Mouse (Mus musculus): ENCODE measurements at regions not wholly inside any gene's neighbourhood (a gene's known extent, or its start where the extent isn't known, plus 50 kb on each side); places are given as distances from the start of the nearest gene placed in this dataset.

DNA sequence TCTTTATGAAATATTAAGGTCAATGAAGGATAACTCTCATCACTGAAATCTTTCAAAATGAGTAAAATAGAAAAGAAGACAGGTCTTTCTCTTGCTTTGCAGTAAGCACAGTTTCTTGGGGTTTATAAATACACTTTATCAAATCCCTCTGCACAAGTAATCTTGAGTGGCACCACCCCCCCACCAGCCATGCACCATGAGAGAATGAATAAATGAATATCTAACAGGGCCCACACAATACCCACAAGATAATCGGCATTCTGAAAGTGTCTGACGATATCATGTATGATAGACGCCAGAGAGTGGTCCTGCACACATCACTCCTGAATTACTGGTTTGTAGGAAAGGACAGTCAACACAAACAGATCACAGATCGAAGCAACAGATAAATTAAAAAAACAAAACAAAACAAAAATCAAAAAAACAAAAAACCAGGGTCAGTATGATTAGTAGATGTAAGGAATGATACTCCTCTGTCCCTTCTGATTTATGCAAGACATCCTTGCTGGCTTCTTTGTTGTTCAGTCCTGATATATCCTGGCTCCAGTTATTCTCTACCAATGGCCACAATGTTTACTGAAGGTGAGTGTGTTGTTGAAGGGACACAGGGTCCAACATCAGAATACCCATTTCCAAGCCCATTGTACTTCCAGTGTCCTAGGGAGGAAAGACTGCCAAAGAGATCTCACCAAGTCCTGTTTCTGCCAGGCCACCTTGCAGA is 92.0 kb upstream of the Cited2 start:
- no peak overlapping the region for H3K27ac ChIP-seq (ENCODE audit: insufficient read depth, low read length)
- no peaks in the 10 kb centered on the region for H3K4me1 ChIP-seq (ENCODE audit: control insufficient read depth, insufficient read depth, low read length)
- H3K4me3 ChIP-seq (ENCODE audit: insufficient read depth, low read length): no peak overlapping the region
- TF ChIP-seq POLR2A (IDR thresholded peaks at IDR 0.05; ENCODE audit: low read depth, low read length): no peak
- no peak for TF ChIP-seq CTCF (IDR thresholded peaks at IDR 0.05; ENCODE audit: borderline replicate concordance, insufficient read depth, low read length)

DNA sequence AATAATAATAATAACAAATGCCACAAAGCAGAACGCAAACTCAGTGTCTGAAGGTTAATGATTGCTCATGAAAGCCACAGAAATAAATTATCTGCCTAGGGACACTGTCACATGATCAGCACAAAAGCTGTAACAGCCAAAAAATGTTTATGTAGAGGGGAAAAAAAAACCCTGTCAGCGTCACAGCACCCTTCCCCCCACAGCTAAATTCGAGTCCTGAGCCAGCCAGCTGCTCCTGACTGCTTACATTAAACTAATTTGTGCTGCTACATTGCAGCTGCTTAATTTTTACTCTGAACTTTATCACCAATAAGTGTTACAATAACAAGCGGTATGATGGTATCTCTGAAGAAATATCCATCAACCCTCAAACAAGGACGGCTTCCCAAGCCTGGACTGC is 91.2 kb upstream of the Cited2 start:
- Histone ChIP-seq H3K27ac (ENCODE audit: insufficient read depth, low read length) (no peak overlapping the region), H3K4me3 (ENCODE audit: insufficient read depth, low read length) (no peak overlapping the region), H3K4me1 (ENCODE audit: control insufficient read depth, insufficient read depth, low read length) (no peaks in the 10 kb centered on the region)
- TF ChIP-seq POLR2A (IDR thresholded peaks at IDR 0.05; ENCODE audit: low read depth, low read length) (no peak), CTCF (IDR thresholded peaks at IDR 0.05; ENCODE audit: borderline replicate concordance, insufficient read depth, low read length) (no peak)

DNA sequence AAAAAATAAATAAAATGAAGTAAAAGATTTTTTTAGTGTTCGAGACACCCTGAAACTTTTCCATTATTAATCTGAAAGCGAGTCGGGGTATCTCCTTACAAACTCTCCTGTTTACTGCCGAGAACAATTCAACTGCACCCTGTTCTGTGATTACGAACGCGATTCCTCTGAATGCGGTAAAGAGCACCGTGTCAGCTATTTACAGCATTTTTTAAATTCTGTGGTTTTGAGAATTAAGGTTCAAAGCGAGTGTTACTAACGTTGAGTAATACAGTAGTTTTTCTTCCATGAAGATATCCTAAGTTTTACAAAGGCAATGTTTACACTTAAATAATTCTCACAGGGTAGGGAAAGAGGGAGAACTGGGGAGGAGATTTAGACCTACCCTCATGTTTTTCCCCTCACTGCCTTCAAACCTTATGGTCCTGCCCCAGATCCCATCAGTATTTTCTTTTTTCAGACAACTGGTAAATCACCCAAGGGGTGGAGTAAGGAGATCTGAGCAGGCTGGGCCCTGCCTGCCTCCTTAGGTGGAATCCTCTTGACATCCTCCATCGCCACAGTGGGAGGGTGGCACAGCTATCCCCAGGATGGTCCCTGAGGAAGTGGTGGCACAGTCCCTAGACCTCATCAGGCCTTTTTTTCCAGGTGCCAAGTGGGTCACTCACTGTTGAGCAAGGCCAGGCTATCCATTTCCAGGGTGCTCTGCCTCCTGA is 89.9 kb upstream of the Cited2 start:
- no peak for TF ChIP-seq CTCF (IDR thresholded peaks at IDR 0.05; ENCODE audit: borderline replicate concordance, insufficient read depth, low read length)
- no peak for TF ChIP-seq POLR2A (IDR thresholded peaks at IDR 0.05; ENCODE audit: low read depth, low read length)
- no peak overlapping the region for H3K27ac ChIP-seq (ENCODE audit: insufficient read depth, low read length)
- H3K4me3 ChIP-seq (ENCODE audit: insufficient read depth, low read length): no peak overlapping the region
- H3K4me1 ChIP-seq (ENCODE audit: control insufficient read depth, insufficient read depth, low read length): no peaks in the 10 kb centered on the region

DNA sequence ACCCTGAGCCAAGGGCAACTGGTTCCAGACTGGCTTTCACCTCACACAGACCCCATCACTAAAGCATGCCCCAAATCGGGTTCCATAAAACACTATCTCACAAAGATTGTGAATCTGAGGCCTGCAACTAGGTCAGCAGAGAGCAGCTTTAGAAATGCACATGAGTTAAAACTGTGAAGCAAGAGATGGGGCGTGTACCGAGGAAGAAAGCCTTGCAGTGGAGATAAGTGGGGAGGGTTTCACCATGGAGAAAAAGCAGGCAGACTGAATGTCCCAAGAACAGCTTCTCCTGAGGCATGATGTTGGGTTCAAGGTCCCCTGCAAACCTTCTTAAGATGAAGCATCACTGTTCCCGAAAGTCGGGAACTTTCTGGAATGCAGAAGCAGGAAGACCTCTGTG is 77.7 kb upstream of the Cited2 start:
- H3K4me3 ChIP-seq (ENCODE audit: insufficient read depth, low read length): no peak overlapping the region
- H3K4me1 ChIP-seq (ENCODE audit: control insufficient read depth, insufficient read depth, low read length): no peaks in the 10 kb centered on the region
- H3K27ac ChIP-seq (ENCODE audit: insufficient read depth, low read length): no peak overlapping the region
- TF ChIP-seq CTCF (IDR thresholded peaks at IDR 0.05; ENCODE audit: borderline replicate concordance, insufficient read depth, low read length) (no peak), POLR2A (IDR thresholded peaks at IDR 0.05; ENCODE audit: low read depth, low read length) (no peak)

DNA sequence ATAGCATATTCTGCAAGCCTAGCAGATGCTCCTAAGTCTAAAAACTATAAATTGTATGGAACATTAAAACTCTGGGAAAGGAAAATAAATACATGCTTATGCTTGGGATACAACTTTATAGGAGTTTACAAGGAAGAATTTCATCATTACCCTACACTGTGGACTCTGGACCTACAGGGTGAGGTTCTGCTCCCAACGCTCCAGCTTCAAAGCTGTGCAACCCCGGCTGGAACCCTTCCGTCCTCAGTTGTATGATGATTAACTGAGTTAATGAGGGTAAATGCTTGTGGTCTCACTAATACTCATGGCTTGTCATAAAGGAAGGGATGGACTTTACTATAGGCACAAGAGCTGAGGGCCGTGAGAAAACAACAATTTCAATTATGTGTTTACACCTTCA is 76.6 kb upstream of the Cited2 start:
- Histone ChIP-seq H3K27ac (ENCODE audit: insufficient read depth, low read length) (no peak overlapping the region), H3K4me1 (ENCODE audit: control insufficient read depth, insufficient read depth, low read length) (no peaks in the 10 kb centered on the region), H3K4me3 (ENCODE audit: insufficient read depth, low read length) (no peak overlapping the region)
- TF ChIP-seq CTCF (IDR thresholded peaks at IDR 0.05; ENCODE audit: borderline replicate concordance, insufficient read depth, low read length) (no peak), POLR2A (IDR thresholded peaks at IDR 0.05; ENCODE audit: low read depth, low read length) (no peak)

DNA sequence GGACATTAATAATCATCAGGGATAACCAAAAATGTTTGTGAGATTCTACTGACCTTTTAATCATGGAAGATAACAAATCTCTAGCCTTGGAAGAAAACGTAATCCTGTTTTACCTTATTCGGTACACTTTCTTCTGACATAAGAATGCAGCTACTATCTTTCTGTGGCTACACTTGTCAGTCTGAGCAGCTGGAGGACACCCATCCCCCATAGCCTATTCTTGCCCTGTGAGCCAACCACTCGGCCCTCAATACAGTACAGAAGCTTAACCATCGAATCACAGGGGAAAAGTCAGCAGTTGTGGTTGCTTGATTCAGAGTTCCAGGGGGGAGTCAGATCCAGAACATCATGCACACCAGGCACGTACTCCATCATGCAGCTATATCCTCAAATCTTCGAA is 74.9 kb upstream of the Cited2 start:
- H3K4me1 ChIP-seq (ENCODE audit: control insufficient read depth, insufficient read depth, low read length): no peaks in the 10 kb centered on the region

DNA sequence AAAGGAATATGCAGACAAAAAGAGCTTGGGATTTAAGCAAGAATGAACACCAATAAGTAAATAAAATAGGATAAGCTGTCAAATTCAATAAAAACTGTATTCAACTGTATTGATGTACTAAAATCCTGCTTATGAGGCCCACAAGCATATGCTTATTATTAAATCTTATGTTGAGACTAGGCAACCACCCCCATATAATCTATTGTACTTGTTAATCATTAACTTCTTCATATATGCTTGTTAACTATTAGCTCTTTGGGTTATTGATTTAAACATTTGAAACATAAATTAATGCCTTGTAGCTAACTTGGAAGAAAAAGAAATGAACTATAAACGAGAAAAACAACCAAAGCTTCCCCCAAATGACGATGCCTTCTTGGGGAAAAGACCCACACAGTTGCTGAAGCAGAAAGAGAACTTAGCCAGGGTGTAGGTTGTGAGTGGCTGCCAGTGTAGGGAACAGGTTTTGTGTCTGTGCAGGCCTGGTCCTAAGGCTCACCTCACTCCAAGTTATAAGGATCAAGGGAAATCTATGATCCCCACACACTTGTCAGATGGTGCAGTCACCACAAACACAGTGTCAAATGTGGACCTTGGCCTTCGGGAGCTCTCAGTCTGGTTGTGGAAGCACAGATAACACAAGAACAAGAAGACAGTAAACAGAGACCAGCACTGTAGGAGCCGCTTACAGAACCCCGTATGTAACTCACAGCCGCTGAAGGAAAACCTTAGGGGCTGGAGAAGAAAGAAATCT is 71.8 kb upstream of the Cited2 start:
- TF ChIP-seq POLR2A (IDR thresholded peaks at IDR 0.05; ENCODE audit: low read depth, low read length) (no peak), CTCF (IDR thresholded peaks at IDR 0.05; ENCODE audit: borderline replicate concordance, insufficient read depth, low read length) (no peak)
- Histone ChIP-seq H3K4me3 (ENCODE audit: insufficient read depth, low read length) (no peak overlapping the region), H3K27ac (ENCODE audit: insufficient read depth, low read length) (no peak overlapping the region), H3K4me1 (ENCODE audit: control insufficient read depth, insufficient read depth, low read length) (peaks cover 11% of the 10 kb centered on the region)

More for the DNA sequence above, 74.9 kb upstream of the Cited2 start:
- no peak overlapping the region for H3K27ac ChIP-seq (ENCODE audit: insufficient read depth, low read length)
- no peak for TF ChIP-seq CTCF (IDR thresholded peaks at IDR 0.05; ENCODE audit: borderline replicate concordance, insufficient read depth, low read length)
- no peak for TF ChIP-seq POLR2A (IDR thresholded peaks at IDR 0.05; ENCODE audit: low read depth, low read length)
- H3K4me3 ChIP-seq (ENCODE audit: insufficient read depth, low read length): no peak overlapping the region

DNA sequence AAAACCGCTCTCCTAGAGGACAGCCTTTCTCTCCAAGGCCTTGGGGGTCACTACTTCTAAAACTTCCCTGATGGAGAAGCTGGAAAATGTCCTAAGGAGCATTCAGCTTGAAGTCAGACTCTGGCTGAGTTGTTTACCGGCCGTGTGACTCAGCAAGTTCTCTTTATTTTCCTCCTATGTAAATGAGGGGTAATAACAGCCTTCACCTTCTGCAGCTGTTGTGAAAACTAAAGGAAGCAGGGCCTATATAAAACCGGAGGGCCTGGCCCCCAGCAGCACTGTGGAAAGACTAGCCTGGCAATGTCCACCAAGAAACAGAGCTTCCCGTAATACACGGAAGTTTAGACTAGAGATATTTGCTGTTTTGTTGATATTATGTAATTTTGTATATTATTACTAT is 69.7 kb upstream of the Cited2 start:
- no peak overlapping the region for H3K27ac ChIP-seq (ENCODE audit: insufficient read depth, low read length)
- peaks cover 18% of the 10 kb centered on the region for H3K4me1 ChIP-seq (ENCODE audit: control insufficient read depth, insufficient read depth, low read length)
- TF ChIP-seq CTCF (IDR thresholded peaks at IDR 0.05; ENCODE audit: borderline replicate concordance, insufficient read depth, low read length): no peak
- TF ChIP-seq POLR2A (IDR thresholded peaks at IDR 0.05; ENCODE audit: low read depth, low read length): no peak
- H3K4me3 ChIP-seq (ENCODE audit: insufficient read depth, low read length): no peak overlapping the region

DNA sequence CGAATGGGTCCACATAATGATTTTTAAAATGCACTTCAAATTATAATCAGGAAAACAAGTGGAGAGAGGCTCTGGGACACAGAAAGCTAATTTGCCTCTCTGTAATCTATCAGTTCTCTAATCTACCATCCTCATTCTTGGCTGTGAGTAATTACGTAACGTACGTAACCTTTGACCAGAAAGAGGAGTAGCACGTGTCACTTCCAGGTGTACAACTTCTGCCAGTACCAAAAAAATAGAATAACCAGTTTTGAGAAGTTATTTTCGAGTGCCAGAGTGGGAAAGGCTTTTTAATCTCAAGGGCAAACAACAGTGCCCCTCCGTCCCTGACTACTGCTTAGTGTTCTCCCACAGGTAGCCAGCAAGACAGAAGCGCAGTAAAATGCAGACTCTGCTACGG is 69.2 kb upstream of the Cited2 start:
- Histone ChIP-seq H3K4me1 (ENCODE audit: control insufficient read depth, insufficient read depth, low read length) (peaks cover 18% of the 10 kb centered on the region), H3K4me3 (ENCODE audit: insufficient read depth, low read length) (no peak overlapping the region), H3K27ac (ENCODE audit: insufficient read depth, low read length) (0 out of 2 replicates have a peak overlapping the region, but pooled peaks have one; percentile 36)
- TF ChIP-seq CTCF (IDR thresholded peaks at IDR 0.05; ENCODE audit: borderline replicate concordance, insufficient read depth, low read length): no peak
- TF ChIP-seq POLR2A (IDR thresholded peaks at IDR 0.05; ENCODE audit: low read depth, low read length): no peak
